Mouse (Mus musculus): ENCODE measurements around the gene Cd86.

Cd86 gene

GRCm38 (mm10) chr16:36598265-36598664 is 67.6 kb downstream of the Cd86 start:
- DNase-seq (ENCODE audit: low spot score in 2 of 2), result no peak

GRCm38 (mm10) chr16:36596671-36597410 is 69.0 kb downstream of the Cd86 start:
- DNase-seq (ENCODE audit: low spot score in 2 of 2), result no peak

GRCm38 (mm10) chr16:36589898-36590297 is 76.0 kb downstream of the Cd86 start:
- no peak for DNase-seq (ENCODE audit: low spot score in 2 of 2)

- DNase-seq (ENCODE audit: low spot score in 2 of 2), result no peak
Measured at GRCm38 (mm10) chr16:36587971-36588370, 77.9 kb downstream of the Cd86 start.

GRCm38 (mm10) chr16:36582073-36582472 is 83.8 kb downstream of the Cd86 start:
- DNase-seq (ENCODE audit: low spot score in 2 of 2), result no peak

GRCm38 (mm10) chr16:36571942-36572341 is 93.9 kb downstream of the Cd86 start:
- DNase-seq (ENCODE audit: low spot score in 2 of 2), result no peak

GRCm38 (mm10) chr16:36561386-36562338 is 104.2 kb downstream of the Cd86 start, which contains the start of gene Casr:
Gene Casr, minus strand, starts transcription at chr16:36562141.
- DNase-seq (ENCODE audit: low spot score in 2 of 2), result no peak

GRCm38 (mm10) chr16:36559573-36559972 is 106.3 kb downstream of the Cd86 start:
- no peak for DNase-seq (ENCODE audit: low spot score in 2 of 2)

- DNase-seq (ENCODE audit: low spot score in 2 of 2), result no peak
Measured at GRCm38 (mm10) chr16:36555672-36556165, 110.2 kb downstream of the Cd86 start.

Data from right cerebral cortex, postnatal 10 days (tissue).